Mouse (Mus musculus): ENCODE measurements around the gene Fancc. TPM values are rescaled to one million over a fixed set of nuclear protein-coding genes. Genes with fewer than 3 reads are reported as not detected.
"Not testable (repeated sequence)": the region's sequence is repeated elsewhere in the genome, so short reads cannot be mapped to it uniquely, and the experiment has no call there.

The Fancc gene
- total RNA-seq, 2 experiments from 2014 or later = 5.2 to 7.0 TPM

DNA sequence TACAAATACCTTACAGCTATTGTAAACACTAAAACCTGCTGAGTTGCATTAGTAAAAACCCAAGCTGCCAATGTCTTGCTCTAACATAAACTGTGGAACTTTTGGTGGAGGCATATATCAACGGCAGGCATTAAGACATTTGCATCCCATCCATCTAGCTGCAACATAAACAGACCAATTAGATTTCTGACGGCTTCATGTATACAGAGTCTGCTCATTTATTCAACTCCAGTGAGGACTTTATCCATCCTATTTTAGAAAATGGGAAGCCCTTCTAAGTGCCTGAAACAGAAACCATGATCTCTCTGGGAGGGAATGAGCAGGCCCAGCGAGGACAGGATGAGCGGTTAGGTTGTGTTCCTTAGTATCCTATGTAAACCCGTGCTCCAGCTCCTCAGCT is 18.5 kb upstream of the Fancc start:
- no peak for DNase-seq

- no peak for DNase-seq
Measured at GRCm38 (mm10) chr13:63514931-63515360, 17.9 kb upstream of the Fancc start.

DNA sequence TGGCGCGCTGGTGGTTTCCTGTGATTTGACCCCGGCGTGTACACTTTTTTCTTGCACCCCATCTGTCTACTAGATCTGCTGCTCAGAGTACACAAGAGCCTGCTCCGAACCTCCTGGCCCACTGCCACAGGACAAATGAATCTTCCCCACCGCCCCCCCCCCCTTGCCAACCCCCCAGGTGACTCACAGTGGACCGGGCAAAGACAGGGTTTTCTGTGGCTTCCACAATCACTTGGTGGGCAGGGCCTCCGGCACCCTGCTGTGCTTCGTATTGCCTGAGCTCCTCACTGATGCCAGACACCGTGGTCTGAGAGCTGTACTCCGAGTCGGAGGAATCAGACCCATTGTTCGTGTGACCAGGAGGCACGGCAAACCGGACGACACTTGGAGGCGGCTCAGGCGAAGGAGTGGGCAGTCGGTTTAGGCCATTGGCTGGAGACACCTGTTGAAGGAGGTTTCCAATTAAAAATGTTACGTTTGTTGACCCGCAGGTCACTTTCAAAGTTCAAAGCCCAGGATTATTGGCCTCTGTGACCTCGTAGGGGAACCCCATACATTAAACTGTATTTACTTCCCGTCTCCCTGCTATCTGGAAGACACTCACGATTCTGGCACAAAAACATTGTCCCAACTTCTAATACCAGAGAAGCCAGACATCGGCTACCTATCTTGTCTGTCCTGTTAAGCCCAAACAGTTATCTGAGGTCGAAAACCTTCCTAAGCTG is 16.5 kb upstream of the Fancc start:
- DNase-seq = peak; percentile 19

DNA sequence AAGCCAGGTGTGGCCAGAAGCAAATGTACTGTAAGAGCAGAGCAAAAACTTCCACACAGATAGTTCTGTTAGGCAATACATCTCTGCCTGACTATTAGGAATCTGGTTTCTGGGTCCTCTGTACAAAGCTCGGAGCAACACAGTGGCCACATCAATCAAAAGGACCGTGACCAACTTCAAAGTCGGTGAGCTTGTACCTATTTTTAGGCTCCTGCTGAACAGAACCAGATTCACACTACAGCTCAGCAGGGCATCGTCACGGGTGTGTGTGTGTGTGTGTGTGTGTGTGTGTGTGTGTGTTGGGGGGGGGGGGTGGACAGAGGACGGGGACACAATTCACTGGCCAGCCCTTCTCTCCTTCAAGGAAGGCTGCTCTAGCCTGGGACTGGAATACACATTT is 15.3 kb upstream of the Fancc start:
- no peak for DNase-seq

GRCm38 (mm10) chr13:63507821-63508220 is 10.7 kb upstream of the Fancc start:
- no peak for DNase-seq

GRCm38 (mm10) chr13:63507001-63507556 is 10.0 kb upstream of the Fancc start:
- DNase-seq = no peak

DNA sequence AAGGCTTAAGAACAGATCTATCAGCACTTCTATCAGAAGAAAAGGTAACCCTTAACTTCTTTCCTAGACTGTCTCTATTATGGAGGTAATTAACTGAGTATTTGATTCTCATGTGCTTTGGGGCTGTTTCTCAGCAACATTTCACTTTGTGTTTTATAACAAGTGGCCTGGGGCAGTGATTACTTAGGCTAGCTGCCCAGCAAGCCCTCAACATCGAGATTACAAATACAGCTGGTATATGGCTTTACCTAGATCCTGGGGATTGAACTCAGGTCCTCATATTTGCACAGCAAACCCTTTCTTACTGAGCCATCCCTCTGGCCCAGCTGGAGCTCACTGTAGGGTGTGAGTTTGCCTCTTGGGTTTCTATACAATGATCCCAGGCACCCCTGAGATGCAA is 9.3 kb upstream of the Fancc start:
- DNase-seq = no peak

- no peak for DNase-seq
Measured at GRCm38 (mm10) chr13:63502391-63502790, 5.3 kb upstream of the Fancc start.

DNA sequence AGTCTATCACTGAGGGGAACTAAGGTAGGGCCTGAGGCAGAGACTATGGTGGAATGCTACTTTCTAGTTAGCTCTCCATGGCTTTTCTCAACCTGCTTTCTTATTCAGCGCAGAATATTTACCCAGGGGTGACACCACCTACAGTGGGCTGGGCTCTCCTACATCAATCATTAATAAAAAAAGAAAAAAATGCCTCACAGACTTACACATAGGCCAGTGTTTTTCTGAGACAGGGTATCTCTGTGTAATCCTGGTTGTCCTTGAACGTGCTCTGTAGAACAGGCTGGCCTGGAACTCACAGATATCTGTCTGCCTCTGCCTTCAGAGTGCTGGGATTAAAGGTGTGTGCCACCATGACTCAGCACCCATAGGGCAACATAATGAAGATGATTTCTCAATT is 2.4 kb upstream of the Fancc start:
- DNase-seq = no peak

DNA sequence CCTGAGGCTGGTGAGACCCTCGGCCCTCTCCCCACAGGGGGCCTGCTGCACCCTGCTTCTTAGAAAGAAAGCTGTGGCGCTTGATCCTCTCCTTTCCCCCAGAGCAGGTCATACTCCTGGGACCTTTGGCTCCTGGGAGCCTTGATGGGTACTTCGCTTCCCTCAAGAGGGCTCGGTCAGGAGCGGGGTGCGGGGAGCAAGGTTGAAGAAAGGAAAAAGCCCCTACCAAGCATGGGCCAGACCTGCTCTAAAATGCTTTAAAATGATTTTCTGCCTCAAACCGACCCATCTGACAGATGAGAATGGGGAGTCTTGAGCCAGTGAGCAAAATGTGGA is 9.4 kb downstream of the Fancc start:
- no peak for DNase-seq

- DNase-seq = no peak
Measured at GRCm38 (mm10) chr13:63486791-63487706, 10.0 kb downstream of the Fancc start.

DNA sequence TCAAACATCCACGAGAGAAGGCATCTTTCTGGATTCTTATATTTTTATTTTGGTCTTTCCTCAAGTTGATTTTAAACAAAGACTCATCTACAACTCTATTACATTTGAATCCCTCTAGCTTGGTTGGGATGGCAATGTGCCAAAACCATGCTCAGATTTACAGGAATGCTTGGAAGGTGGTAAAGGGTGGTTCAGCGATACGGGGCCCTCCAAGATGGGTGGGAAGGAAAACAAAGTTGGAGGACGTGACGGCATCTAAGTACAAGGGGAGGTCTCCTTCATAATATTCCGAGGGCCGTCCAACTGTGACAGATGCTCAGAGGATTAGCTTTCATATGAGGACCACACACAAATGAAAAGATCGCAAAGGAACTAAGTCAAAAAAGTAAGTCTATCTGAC is 21.7 kb downstream of the Fancc start:
- no peak for DNase-seq

GRCm38 (mm10) chr13:63452898-63453297 is 44.2 kb downstream of the Fancc start:
- peak; percentile 37 for DNase-seq

DNA sequence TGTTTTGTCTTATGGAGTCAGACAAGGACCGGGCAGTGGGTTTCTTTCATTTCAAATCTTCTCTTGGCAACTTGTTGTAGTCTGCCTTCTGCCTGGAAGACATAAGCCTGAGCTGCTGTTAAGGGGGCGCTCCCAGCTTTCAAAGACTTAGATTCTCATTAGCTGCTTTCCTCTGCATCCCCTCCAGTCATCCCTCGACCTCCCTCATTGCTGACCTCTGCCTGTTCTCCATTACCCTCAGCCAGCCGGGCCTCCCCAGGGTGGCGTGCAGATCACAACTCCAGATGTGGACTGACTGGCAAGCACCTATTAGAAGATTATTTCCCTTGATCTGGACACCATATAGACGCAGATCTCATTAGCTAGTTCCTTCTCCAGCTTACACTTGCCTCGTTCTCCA is 45.9 kb downstream of the Fancc start:
- DNase-seq = no peak

DNA sequence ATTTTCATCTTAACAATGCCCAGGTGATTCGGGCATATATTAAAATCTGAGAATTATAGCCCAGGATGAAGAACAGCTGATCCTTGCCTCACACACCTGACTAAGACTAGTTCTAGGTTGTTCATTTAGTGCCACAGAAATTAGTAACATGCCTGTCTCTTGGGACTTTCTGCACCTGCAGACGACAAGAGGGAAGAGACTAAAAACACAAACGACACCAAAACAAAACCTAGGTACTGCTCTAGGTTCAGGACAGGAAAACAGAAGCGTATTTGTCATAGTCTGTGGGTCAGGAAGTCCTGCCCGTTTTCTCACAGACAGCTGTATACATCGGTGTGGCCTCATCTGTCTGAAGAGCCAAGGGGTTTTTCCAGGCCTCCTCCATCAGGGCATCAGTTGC is 51.7 kb downstream of the Fancc start:
- no peak for DNase-seq

DNA sequence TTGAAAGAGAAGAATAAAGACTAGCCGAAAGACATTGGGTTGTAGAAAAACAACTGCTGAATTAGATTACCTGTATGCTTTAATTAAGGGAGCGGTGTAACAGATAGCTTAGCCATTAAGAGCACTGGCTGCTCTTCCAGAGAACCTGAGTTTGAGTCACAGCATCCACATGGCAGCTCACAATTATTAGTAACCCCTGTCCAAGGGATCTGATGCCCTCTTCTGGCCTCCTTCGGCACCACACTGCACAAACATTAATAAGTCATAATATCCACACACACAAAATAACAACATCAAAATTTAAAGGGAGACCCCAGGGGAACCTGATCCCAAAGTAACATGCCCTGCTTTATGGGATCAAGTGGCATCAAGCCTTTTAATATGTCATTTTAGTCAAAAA is 64.3 kb downstream of the Fancc start:
- no peak for DNase-seq

- DNase-seq = no peak
Measured at GRCm38 (mm10) chr13:63431857-63432191, 65.3 kb downstream of the Fancc start.

GRCm38 (mm10) chr13:63431030-63431856 is 65.8 kb downstream of the Fancc start:
- peak; percentile 89 for DNase-seq

DNA sequence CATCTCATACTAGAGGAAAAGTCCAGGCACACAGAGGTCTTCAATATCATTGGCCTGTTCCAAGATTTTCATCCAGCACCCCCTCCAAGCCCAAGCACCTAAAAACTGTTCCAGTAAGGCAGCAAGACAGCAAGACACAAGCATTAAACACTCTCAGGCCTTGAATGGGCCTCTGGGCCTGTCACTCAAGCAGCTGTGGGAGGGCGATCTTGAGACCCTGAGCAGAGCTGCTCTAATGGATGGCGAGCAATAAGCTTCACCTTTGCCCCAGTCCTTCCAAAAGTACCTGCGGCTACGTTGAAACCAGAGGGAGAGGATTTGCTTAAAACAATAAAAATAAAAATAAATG is 66.4 kb downstream of the Fancc start:
- DNase-seq = no peak

DNA sequence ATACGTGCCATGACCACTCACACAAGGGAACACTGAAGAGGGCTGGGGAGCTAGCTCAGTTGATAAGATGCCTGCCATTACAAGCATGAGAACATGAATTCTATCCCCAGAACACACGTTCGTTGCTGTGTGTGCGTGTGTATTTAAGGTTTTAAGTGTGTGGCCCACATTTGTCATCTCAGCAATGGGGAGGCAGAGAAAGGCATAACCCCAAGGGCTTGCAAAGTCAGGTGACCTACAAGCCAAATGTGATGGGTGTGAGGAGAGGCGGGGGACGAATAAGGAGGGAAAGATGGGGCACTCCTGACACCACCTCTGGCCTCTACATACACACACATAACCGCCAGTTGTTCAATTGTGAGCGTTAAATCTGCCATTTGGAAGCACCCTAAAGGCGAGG is 66.9 kb downstream of the Fancc start:
- DNase-seq = no peak

DNA sequence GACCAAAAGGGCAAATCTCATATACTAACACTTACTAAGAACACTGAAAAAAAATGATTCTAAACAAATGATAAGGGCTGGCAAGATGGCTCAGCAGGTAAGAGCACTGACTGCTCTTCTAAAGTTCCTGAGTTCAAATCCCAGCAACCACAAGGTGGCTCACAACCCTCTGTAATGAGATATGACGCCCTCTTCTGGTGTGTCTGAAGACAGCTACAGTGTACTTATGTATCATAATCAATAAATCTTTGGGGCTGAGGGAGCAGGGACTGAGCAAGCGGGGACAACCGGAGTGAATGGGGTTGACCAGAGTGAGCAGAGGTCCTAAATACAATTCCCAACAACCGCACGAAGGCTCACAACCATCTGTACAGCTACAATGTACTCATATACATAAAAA is 68.9 kb downstream of the Fancc start:
- DNase-seq = not testable (repeated sequence)

GRCm38 (mm10) chr13:63423060-63423459 is 74.0 kb downstream of the Fancc start:
- no peak for DNase-seq

DNA sequence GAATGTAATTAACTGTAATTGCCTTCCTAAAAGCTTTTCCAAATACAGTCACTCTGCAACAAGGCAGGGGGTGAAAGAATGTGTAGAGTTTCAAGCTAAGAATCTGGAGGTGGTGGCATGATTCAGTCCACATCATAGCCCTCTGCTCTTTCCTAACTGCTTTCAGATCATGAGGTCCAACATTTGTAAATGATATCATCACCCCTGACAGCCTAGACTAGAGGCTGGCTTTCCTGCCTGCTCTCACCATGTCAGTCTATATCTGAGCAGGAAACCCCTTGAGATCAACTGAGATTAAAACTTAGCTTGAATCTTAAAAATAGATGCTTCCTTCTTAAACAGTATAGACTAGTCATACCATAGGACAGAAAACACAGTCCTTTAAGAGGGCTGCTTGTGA is 75.9 kb downstream of the Fancc start:
- no peak for DNase-seq
